Mouse (Mus musculus) hindbrain, embryonic 14.5 days (tissue): ENCODE results near the gene Cfdp1. TPM values are rescaled to one million over a fixed set of nuclear protein-coding genes. Genes with fewer than 3 reads are reported as not detected.

Experiments
- ATAC-seq: fragments of 200-750 bp; cut with Nextera tagmentation; 2 replicates; pipeline ENCODE4 v1.8.0; 2017; ENCODE audit warnings: moderate number of reproducible peaks, mild to moderate bottlenecking, moderate TSS enrichment, moderate library complexity; ENCODE audit not compliant: low FRiP score
- DNase-seq: peaks from one replicate; pipeline ENCODE4 v3.0.0-alpha.2; 2015; ENCODE audit warnings: low spot score
- H3K27ac ChIP-seq: fragments of 300-500 bp; sonication (generic); 2 replicates; pipeline ENCODE4 v1.5.1; 2014; ENCODE audit warnings: mild to moderate bottlenecking, moderate library complexity
- H3K27me3 ChIP-seq: fragments of 300-500 bp; sonication (generic); 2 replicates; pipeline ENCODE4 v1.6.1; 2014; ENCODE audit warnings: mild to moderate bottlenecking, low read length, mixed read lengths; ENCODE audit not compliant: control insufficient read depth, insufficient read depth
- H3K36me3 ChIP-seq: fragments of 300-500 bp; sonication (generic); replicated peaks from 2 replicates; pipeline ENCODE4 v1.6.1; 2014; ENCODE audit not compliant: control insufficient read depth, insufficient read depth
- H3K4me1 ChIP-seq: fragments of 300-500 bp; sonication (generic); replicated peaks from 2 replicates; pipeline ENCODE4 v1.6.1; 2014; ENCODE audit warnings: antibody characterized with exemption, low read length, mixed read lengths; ENCODE audit not compliant: control insufficient read depth, insufficient read depth
- H3K4me2 ChIP-seq: fragments of 300-500 bp; sonication (generic); replicated peaks from 2 replicates; pipeline ENCODE4 v1.6.1; 2014; ENCODE audit warnings: mild to moderate bottlenecking, moderate library complexity
- H3K4me3 ChIP-seq: fragments of 300-500 bp; sonication (generic); replicated peaks from 2 replicates; pipeline ENCODE4 v1.5.1; 2014; ENCODE audit warnings: mild to moderate bottlenecking, low read length
- H3K9ac ChIP-seq: fragments of 300-500 bp; sonication (generic); 2 replicates; pipeline ENCODE4 v1.6.1; 2014
- H3K9me3 ChIP-seq: fragments of 300-500 bp; sonication (generic); 2 replicates; pipeline ENCODE4 v1.6.1; 2016; ENCODE audit warnings: low read length; ENCODE audit not compliant: control insufficient read depth
- WGBS: fragments of 180-500 bp; shearing (Covaris S2); extraction: QIAGEN DNeasy Blood & Tissue Kit; methylation state at CpG from one replicate; pipeline ENCODE4 v1.1.7; 2014; 5-methylcytosine and 5-hydroxymethylcytosine counted together
- polyA plus RNA-seq: library from polyadenylated mRNA; unstranded; fragments of >200 nt; fragmentation: Nextera tagmentation; extraction: Ambion mirVana; gene quantifications from 2 replicates; pipeline ENCODE4 v1.2.1, GENCODE M21; 2014

Gene Cfdp1
- polyA plus RNA-seq, 1 experiment from 2014 or later: 155 TPM

DNA sequence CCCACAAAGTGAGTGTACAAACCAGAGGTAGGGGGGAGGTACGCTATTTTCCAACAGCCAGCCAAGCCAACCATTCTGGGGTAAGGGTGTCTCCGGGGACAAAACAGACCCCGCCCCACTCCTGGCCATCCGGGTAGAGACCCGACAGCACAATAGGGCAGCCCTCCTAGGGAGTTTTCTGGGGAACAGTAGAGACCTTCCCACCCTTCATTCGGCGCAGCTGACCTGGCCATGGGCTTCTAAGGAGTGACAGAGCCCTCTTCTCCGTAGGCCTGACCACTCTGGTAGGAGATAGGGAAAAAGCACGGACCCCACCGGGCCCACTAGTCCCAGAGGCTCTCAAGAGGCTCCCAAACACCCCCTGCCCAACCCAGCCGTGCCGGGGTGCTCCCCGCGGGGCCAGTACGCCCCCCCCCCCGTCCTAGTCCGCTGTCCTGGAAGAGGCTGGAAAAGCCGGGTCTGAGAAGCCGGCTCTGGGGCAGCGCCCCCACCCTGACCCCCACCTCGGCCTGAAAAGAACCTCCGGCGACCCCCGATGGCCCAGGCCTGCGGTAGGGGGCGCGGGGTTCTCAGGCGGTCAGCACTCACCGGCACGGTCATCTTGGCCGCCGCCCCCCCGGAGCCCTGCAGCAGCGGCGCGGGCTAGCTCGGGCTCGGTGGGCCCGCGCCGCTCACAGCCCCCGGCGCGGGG, 110.8 kb downstream of the Cfdp1 start:
- peak; percentile 13 for ATAC-seq
- Histone ChIP-seq H3K4me2 (peak overlapping the region; percentile 70), H3K27ac (peak overlapping the region; percentile 80), H3K9me3 (no peaks in the 10 kb centered on the region), H3K36me3 (no peaks in the 10 kb centered on the region), H3K27me3 (no peaks in the 10 kb centered on the region), H3K4me3 (peak overlapping the region; percentile 90), H3K4me1 (peaks cover 64% of the 10 kb centered on the region), H3K9ac (peak overlapping the region; percentile 90)
- no peak for DNase-seq
- under 1% methylated on average over 42 of the region's 44 CpGs for WGBS

DNA sequence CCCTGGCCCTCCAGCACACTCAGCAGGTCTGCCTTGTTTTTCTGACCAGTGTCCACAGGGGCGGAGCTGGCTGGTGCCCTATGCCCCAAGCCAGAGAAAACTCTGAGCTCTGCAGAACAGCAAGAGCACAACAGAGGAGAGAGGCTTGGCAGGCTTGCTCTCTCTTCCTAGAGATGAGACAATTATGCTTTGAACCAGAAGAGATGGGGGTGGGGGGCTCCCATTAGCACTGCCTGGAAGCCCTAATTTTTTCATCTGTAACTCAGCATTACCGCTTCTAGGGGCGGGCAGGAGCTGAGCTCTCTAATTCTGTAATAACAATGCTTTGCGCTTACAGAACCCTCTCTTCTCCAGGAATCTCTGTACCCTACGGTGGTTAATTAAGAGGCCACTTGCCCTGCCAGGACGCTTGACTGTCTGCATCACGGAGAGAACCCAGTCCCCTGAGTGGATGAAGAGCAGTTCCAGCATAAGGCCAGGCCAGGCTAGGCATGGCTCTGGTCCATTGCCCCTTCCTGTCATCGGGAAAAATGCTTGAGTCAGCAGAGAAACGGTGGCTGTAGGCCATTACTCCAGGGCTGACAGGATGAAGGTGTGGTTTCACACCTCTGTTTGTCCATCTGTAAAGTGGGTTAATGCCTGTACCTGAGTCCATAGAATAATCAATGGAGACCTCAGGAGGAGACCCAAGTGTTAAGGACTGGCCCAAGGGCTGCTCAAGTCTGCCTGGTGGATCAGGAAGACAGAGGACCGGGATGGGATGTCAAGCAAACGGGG, 111.6 kb downstream of the Cfdp1 start:
- WGBS: 14% methylated on average over 11 of the region's 11 CpGs

DNA sequence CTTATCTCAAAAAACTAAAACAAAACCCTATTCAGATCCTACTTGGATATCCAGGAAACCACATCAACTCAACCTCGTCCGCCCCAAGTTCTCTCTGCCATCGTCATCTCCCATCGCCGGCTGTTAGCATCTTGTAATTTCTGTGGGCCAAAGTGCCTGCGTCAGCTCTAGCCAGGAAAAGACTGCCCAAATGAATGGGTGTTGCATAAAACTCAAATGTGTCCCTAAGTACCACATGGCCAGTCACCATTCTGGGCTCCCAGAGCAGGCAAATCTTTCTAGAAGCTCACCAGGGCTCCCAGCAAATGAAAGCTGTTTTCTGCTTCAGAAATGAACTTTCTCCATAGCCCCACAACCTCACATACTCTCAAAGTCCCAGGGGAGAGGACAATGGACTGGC, 112.5 kb downstream of the Cfdp1 start:
- Histone ChIP-seq H3K4me3 (peak overlapping the region; percentile 90), H3K4me1 (peaks cover 73% of the 10 kb centered on the region), H3K27ac (peak overlapping the region; percentile 80; the same call in 1 of the 2 replicates), H3K9me3 (no peaks in the 10 kb centered on the region), H3K9ac (peak overlapping the region; percentile 90), H3K36me3 (no peaks in the 10 kb centered on the region), H3K4me2 (peak overlapping the region; percentile 70), H3K27me3 (no peaks in the 10 kb centered on the region)
- DNase-seq: no peak
- 66% methylated on average over 6 of the region's 6 CpGs for WGBS
- ATAC-seq: no peak

More for the DNA sequence above, 111.6 kb downstream of the Cfdp1 start:
- DNase-seq (no peak), ATAC-seq (no peak)
- Histone ChIP-seq H3K36me3 (no peaks in the 10 kb centered on the region), H3K4me2 (peak overlapping the region; percentile 70), H3K4me1 (peaks cover 64% of the 10 kb centered on the region), H3K27me3 (no peaks in the 10 kb centered on the region), H3K9me3 (no peaks in the 10 kb centered on the region), H3K9ac (peak overlapping the region; percentile 90), H3K27ac (peak overlapping the region; percentile 80), H3K4me3 (peak overlapping the region; percentile 90)

DNA sequence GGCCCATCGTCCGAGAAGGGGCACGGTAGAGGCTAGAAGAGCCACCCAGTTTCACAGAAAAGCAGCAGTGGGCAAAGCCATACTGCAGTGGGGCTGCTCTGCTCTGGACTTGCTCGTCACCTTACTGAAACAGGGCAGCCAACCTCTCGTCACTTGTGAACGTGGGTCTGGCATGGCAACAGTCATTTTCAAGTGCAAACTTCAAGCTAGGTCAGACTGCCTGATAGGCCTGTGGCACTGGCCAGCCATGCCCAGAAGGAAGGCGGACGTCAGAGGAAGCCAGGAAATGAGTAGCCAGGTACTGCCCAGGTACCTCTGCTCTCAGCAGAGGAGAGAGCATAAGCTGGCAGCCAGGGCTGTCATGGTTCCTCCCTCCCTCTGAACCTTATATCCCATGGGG, 113.1 kb downstream of the Cfdp1 start:
- Histone ChIP-seq H3K4me2 (peak overlapping the region; percentile 70), H3K9ac (peak overlapping the region; percentile 20; the same call in 1 of the 2 replicates), H3K4me3 (no peak overlapping the region), H3K27ac (no peak overlapping the region), H3K4me1 (peaks cover 76% of the 10 kb centered on the region), H3K9me3 (no peaks in the 10 kb centered on the region), H3K36me3 (no peaks in the 10 kb centered on the region), H3K27me3 (no peaks in the 10 kb centered on the region)
- ATAC-seq (no peak), DNase-seq (no peak)
- WGBS: 81% methylated on average over 8 of the region's 8 CpGs

DNA sequence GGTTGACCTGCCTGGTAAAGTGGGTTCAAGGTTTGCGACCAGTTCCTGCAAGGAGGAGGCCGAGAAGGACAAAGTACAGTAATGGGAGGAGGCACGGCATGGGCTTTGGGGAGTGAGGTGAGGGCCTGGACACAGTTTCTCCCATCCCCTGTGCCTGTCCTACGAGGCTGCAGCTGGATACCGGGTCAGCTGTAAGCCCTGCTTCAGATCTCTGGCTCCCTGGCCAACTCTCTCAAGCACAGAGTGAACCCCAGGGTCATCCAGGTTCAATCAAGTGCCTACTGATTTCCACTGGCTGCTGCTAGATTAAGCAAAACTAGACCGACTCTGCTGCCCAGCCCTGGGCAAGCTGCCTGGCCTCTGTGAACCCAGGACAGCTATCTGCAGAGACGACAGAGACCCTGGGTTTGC, 113.8 kb downstream of the Cfdp1 start:
- no peak for DNase-seq
- H3K4me1 ChIP-seq: peaks cover 78% of the 10 kb centered on the region
- no peaks in the 10 kb centered on the region for H3K27me3 ChIP-seq
- H3K4me2 ChIP-seq: peak overlapping the region; percentile 70; the same call in 1 of the 2 replicates
- WGBS: 69% methylated on average over 7 of the region's 7 CpGs
- ATAC-seq: no peak
- no peak overlapping the region for H3K4me3 ChIP-seq
- no peak overlapping the region for H3K27ac ChIP-seq
- no peaks in the 10 kb centered on the region for H3K9me3 ChIP-seq
- H3K9ac ChIP-seq: peak overlapping the region; percentile 29; the same call in 1 of the 2 replicates
- H3K36me3 ChIP-seq: no peaks in the 10 kb centered on the region

DNA sequence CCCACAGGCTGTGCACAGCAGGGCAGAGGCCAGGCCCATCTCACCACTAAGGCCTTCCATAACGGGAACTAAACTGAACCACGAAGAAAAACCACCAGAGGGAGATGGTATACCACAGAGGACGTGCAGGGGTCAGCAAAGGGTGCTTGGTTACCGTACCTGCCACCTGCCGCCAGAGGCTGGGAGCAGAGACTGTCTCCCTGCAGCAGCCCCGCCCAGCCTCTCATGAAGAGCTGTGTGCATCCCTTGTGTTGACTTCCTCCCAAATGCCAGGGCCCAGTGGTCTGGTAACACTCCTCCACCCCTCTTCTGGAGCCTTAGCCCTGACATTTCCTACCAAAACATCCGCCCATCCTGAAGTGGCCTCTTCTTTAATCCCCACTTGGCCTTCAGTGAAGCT, 114.5 kb downstream of the Cfdp1 start:
- Histone ChIP-seq H3K4me1 (peaks cover 78% of the 10 kb centered on the region), H3K9ac (0 out of 2 replicates have a peak overlapping the region, but pooled peaks have one; percentile 21), H3K4me3 (no peak overlapping the region), H3K36me3 (no peaks in the 10 kb centered on the region), H3K27me3 (no peaks in the 10 kb centered on the region), H3K9me3 (no peaks in the 10 kb centered on the region), H3K27ac (no peak overlapping the region), H3K4me2 (0 out of 2 replicates have a peak overlapping the region, but pooled peaks have one; percentile 6)
- no peak for ATAC-seq
- 43% methylated on average over 7 of the region's 7 CpGs for WGBS
- no peak for DNase-seq

DNA sequence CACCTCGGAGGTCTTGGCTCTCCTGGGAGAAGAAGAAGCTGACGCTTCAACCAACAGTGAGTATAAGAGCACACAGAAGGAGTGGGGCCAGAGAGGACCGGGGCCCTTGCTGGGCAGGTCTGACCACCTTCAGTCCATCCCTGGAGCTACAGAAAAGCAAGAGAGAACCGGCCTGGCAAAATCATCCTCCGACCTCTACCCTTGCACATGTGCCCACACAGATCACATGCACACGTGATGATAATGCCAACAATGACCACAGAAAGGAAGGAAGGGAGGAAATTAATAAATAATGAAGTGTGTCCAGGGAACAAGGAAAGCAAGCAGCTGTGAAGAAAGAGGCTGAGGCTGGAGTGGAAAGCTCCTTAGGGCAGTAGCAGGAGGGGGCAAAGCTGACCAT, 115.2 kb downstream of the Cfdp1 start:
- 57% methylated on average over 6 of the region's 6 CpGs for WGBS
- H3K4me3 ChIP-seq: no peak overlapping the region
- H3K27ac ChIP-seq: 0 out of 2 replicates have a peak overlapping the region, but pooled peaks have one; percentile 14
- no peak for DNase-seq
- no peak for ATAC-seq
- no peak overlapping the region for H3K4me2 ChIP-seq
- H3K9ac ChIP-seq: 0 out of 2 replicates have a peak overlapping the region, but pooled peaks have one; percentile 21
- no peaks in the 10 kb centered on the region for H3K27me3 ChIP-seq
- no peaks in the 10 kb centered on the region for H3K9me3 ChIP-seq
- H3K36me3 ChIP-seq: no peaks in the 10 kb centered on the region
- H3K4me1 ChIP-seq: peaks cover 78% of the 10 kb centered on the region

DNA sequence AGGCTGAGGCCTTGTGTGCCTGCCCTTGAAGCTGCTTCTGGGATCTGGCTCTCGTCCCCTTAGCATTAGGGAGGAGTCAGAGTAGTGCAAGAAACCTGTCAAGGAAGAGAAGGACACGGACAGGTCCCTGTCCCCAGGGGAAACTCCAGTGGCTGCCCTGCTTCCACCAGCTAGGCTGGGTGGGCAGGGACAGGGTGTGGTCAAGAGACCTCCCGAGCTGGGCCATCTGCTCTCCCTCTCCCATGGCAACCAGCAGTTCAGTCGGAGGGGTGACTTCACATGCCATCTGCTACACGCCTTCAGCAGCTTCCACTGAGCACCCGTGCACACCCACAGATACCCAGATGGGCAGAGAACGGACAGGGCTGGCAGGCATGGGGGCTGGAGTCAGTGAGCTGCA, 117.8 kb downstream of the Cfdp1 start:
- Histone ChIP-seq H3K9me3 (no peaks in the 10 kb centered on the region), H3K4me2 (no peak overlapping the region), H3K27ac (no peak overlapping the region), H3K4me3 (no peak overlapping the region), H3K9ac (no peak overlapping the region), H3K36me3 (no peaks in the 10 kb centered on the region), H3K4me1 (peaks cover 84% of the 10 kb centered on the region), H3K27me3 (no peaks in the 10 kb centered on the region)
- DNase-seq (no peak), ATAC-seq (no peak)
- 13% methylated on average over 7 of the region's 7 CpGs for WGBS

DNA sequence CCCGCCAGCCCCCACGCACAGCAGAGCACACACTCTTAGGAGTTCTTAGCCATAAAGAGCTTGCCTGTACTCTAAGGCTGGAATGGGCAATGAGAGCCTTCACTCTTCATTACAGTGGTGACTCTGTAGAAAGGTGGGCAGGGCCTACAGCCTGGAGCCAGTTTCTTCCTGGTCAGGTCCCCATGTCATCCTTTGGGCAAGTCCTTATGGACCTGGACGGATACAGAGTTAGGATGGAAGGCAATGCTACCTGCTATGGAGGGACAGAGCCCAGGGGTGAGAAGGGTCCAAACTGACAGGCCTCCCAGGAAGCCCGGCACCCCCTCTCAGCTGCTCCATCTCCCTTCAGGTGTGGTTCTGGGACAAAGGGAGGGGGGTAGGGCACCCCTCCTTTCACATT, 118.3 kb downstream of the Cfdp1 start:
- DNase-seq (no peak), ATAC-seq (no peak)
- Histone ChIP-seq H3K27ac (no peak overlapping the region), H3K4me1 (peaks cover 84% of the 10 kb centered on the region), H3K9me3 (no peaks in the 10 kb centered on the region), H3K36me3 (no peaks in the 10 kb centered on the region), H3K4me3 (no peak overlapping the region), H3K9ac (no peak overlapping the region), H3K4me2 (no peak overlapping the region), H3K27me3 (no peaks in the 10 kb centered on the region)
- WGBS: 70% methylated on average over 4 of the region's 4 CpGs
